Mouse (Mus musculus) hematopoietic stem cell, adult 5-6 weeks (primary cell): ENCODE data around the gene Ntng1. TPM values are rescaled to one million over a fixed set of nuclear protein-coding genes. Genes with fewer than 3 reads are reported as not detected.
A peak's percentile ranks its signal among the peaks of the same experiment; 100 is the strongest.

Experiments used
- ATAC-seq, 2 experiments: fragments of 125-278 bp in 1 of 2; replicated peaks in 1 of 2; 2 replicates each; pipeline ENCODE4 v1.8.0; 2016 to 2017; ENCODE audit warnings: inconsistent platforms in 2 of 2, mild to moderate bottlenecking in 2 of 2, moderate number of reproducible peaks in 2 of 2, low read depth in 1 of 2, moderate TSS enrichment in 1 of 2; ENCODE audit not compliant: low FRiP score in 2 of 2, poor library complexity in 2 of 2, severe bottlenecking in 2 of 2, insufficient read depth in 1 of 2, low TSS enrichment in 1 of 2
- total RNA-seq: library from RNA; stranded (forward); fragments of 172-1452, 232-1000 nt; gene quantifications from 2 replicates; pipeline ENCODE4 v1.2.3, GENCODE M21; 2017

Gene Ntng1
- not detected in 2 replicates for total RNA-seq

- peak; percentile 64 to 65 for ATAC-seq
Measured at GRCm38 (mm10) chr3:110143206-110144061, at the start of gene Ntng1. Ntng1 (minus strand) TSS chr3:110144011.

GRCm38 (mm10) chr3:110187401-110187948, 43.7 kb upstream of the Ntng1 start:
- no peak for ATAC-seq

GRCm38 (mm10) chr3:110149089-110149488, 5.3 kb upstream of the Ntng1 start:
- ATAC-seq = no peak

- no peak for ATAC-seq
Measured at GRCm38 (mm10) chr3:110144301-110145055, 667 bp upstream of the Ntng1 start.

GRCm38 (mm10) chr3:110142314-110143205, 1.3 kb downstream of the Ntng1 start:
- ATAC-seq = peak in 1 of 2 experiments; percentile 19; a peak in 2 of 4 replicates

- ATAC-seq = peak; percentile 54 to 55; a peak in 3 of 4 replicates
Measured at GRCm38 (mm10) chr3:110141351-110142302, 2.2 kb downstream of the Ntng1 start.

- no peak for ATAC-seq
Measured at GRCm38 (mm10) chr3:110136115-110136514, 7.7 kb downstream of the Ntng1 start.

GRCm38 (mm10) chr3:110133150-110133549, 10.7 kb downstream of the Ntng1 start:
- no peak for ATAC-seq

- no peak for ATAC-seq
Measured at GRCm38 (mm10) chr3:110132289-110132688, 11.5 kb downstream of the Ntng1 start.

- ATAC-seq = no peak
Measured at GRCm38 (mm10) chr3:110131043-110131891, 12.5 kb downstream of the Ntng1 start.

GRCm38 (mm10) chr3:110129607-110130006, 14.2 kb downstream of the Ntng1 start:
- no peak; a peak in 1 of 4 replicates for ATAC-seq

GRCm38 (mm10) chr3:110105982-110106381, 37.8 kb downstream of the Ntng1 start:
- no peak for ATAC-seq

- no peak for ATAC-seq
Measured at GRCm38 (mm10) chr3:110094407-110094806, 49.4 kb downstream of the Ntng1 start.

GRCm38 (mm10) chr3:110094003-110094402, 49.8 kb downstream of the Ntng1 start:
- no peak for ATAC-seq

- ATAC-seq = no peak
Measured at GRCm38 (mm10) chr3:110092521-110092920, 51.3 kb downstream of the Ntng1 start.
